Mouse (Mus musculus): ENCODE data around the gene Nrf1. TPM values are rescaled to one million over a fixed set of nuclear protein-coding genes. Genes with fewer than 3 reads are reported as not detected.

The Nrf1 gene
- 10 to 100 TPM; 22.4 to 22.7 TPM for total RNA-seq (2021)
- long read RNA-seq, partial matches to known transcripts, result 3 of 16 reads
- long read RNA-seq, other reads (novel, unspliced or antisense), result 4 of 16 reads

- DNase-seq (ENCODE audit: low spot score in 2 of 2), result peak; percentile 93 to 97
These were observed at the start of gene Nrf1 for GRCm38 (mm10) chr6:30047271-30048162. Gene Nrf1 (plus strand): TSS chr6:30047988.

DNA sequence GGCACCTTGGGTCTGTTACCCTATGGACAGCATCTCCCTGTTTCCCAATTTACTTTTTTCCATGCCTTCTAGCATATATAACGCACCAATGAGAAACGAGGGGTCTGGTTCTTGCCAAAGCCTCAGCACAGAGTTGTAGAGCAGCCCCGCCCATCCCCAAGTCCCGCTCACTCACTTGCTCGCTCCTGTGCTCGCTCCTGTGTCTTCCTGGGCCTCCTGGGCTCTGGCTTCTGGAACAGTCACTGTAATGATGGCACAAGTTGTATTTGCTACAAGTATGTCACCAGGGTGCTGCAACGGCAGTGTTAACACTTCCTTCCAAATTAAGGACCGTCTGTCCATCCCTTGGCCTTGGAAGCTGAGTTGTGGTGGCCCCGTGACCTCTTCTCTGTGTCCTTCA is 49.6 kb upstream of the Nrf1 start:
- no peak for DNase-seq (ENCODE audit: low spot score in 2 of 2)

DNA sequence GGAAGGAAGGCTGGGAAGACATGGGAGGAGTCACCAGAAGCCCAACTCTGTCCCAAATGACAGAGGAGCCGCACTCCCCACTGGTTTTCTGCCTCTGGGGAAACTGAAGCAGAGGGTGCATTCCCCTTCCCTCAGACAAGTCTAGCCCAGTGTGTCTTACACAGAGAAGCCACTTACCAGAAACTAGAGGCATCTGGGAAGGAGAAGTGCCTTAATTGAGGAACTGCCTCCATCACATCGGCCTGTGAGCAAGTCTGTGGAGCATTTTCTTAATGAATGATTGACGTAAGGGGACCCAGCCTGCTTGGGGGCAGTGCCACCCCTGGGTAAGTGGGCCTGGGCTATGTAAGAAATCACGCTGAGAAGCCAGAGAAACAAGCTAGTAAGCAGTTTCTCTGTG is 49.0 kb upstream of the Nrf1 start:
- no peak for DNase-seq (ENCODE audit: low spot score in 2 of 2)

- no peak for DNase-seq (ENCODE audit: low spot score in 2 of 2)
These were observed 45.2 kb upstream of the Nrf1 start for GRCm38 (mm10) chr6:30002628-30003027.

GRCm38 (mm10) chr6:30005851-30006250 is 41.9 kb upstream of the Nrf1 start:
- no peak for DNase-seq (ENCODE audit: low spot score in 2 of 2)

GRCm38 (mm10) chr6:30009204-30009603 is 38.6 kb upstream of the Nrf1 start:
- no peak for DNase-seq (ENCODE audit: low spot score in 2 of 2)

GRCm38 (mm10) chr6:30013520-30013919 is 34.3 kb upstream of the Nrf1 start:
- no peak for DNase-seq (ENCODE audit: low spot score in 2 of 2)

GRCm38 (mm10) chr6:30014187-30014864 is 33.5 kb upstream of the Nrf1 start:
- DNase-seq (ENCODE audit: low spot score in 2 of 2), result no peak

DNA sequence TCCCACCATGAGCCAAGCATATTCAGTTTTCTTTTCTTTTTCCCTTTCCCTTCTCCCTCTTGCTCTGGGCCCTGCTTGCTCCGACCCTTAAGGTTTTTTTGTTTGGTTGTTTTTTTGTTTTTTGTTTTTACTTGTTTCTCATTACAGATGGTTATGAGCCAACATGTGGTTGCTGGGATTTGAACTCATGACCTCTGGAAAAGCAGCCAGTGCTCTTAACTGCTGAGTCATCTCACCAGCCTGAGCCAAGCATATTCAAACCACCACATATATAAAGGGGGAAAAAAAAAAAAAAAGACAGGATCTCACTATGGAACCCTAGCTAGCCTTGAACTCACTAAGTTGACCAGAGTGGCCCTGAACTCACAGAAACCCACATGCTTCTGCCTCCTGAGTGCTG is 26.5 kb upstream of the Nrf1 start:
- DNase-seq (ENCODE audit: low spot score in 2 of 2), result no peak

- DNase-seq (ENCODE audit: low spot score in 2 of 2), result no peak
These were observed 26.1 kb upstream of the Nrf1 start for GRCm38 (mm10) chr6:30021656-30022055.

- no peak for DNase-seq (ENCODE audit: low spot score in 2 of 2)
These were observed 21.0 kb upstream of the Nrf1 start for GRCm38 (mm10) chr6:30026799-30027198.

DNA sequence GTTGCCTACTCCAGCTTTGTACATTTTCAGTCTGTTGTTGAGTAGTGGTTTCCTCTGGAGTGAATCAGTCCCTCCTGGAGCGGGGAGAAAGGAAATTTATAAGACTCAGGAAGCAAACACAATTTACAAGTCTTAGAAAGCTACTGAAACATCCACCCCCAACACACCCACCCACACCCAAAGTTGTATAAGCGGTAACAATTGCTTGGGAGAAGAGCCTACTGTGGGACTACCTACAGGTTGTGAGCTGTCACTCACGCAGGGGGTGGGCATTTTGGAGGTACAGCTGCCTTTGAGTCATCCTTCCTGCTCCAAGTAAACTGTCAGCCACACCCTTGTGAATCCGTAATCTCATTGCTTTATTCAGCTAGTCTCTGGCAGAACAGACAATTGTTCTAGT is 19.4 kb upstream of the Nrf1 start:
- DNase-seq (ENCODE audit: low spot score in 2 of 2), result no peak

- no peak for DNase-seq (ENCODE audit: low spot score in 2 of 2)
These were observed 12.7 kb upstream of the Nrf1 start for GRCm38 (mm10) chr6:30035112-30035511.

DNA sequence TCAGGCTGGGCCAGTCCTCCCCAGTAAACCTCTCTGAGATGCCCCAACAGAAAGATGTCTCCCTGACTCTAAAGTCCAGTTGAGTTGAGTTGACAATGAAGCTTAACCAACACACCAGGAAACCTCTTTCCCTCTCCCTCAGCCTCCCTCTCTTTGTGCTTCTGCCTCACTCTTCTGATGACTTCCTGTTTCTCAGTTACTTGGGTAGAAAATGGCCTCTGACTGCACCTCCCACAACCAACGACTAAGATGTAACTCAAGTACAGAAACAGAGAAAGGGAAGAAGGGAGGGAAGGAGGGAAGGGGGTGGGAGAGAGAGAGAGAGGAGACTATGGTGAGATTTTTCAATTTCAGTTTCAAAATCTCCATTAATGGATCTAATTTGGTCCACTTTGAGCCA is 6.3 kb upstream of the Nrf1 start:
- no peak for DNase-seq (ENCODE audit: low spot score in 2 of 2)

- DNase-seq (ENCODE audit: low spot score in 2 of 2), result no peak
These were observed 5.3 kb upstream of the Nrf1 start for GRCm38 (mm10) chr6:30042483-30042882.

- no peak for DNase-seq (ENCODE audit: low spot score in 2 of 2)
These were observed 344 bp downstream of the Nrf1 start for GRCm38 (mm10) chr6:30048163-30048500.

DNA sequence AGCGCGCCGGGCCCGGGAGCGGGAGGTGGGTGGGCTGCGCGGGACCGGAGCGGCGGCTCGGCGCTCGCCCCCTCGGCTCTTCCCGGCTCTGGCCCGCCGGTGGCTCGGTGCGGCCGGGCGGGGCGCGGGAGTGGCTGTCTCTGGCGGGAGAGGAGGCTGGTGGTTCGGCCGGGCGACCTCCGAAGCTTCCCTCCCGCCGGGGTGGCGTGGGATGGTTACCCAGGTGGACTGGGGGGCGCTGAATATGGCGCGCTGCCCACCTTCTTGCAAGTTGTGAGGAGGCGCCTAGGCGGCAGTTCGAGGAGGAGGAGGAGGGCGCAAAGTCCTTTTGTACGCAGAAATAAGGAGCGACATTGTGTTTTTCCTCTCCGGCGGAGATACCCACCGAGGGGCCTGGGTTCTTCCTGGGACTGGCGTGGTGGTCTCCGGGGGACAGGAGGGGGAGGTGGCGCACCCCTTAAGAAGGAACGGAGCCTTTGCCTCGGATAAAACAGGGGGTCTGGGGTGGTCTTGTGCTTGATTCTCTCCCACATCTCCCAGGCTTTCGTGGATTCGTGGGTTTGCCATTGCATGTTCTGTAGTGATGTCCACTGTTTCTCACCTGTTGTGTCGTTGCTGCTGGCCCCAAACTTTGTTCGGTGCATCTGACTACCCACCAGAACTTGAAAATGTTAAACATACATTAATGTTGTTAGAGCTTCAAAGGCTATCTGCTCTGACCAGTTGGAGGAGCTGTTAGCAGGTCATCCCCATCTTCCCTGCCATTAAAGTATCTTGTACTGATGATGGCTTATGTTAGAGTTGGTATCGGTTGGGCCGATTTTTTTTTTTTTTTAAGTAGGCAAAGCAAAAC is 939 bp downstream of the Nrf1 start:
- DNase-seq (ENCODE audit: low spot score in 2 of 2), result peak; percentile 70 to 75

DNA sequence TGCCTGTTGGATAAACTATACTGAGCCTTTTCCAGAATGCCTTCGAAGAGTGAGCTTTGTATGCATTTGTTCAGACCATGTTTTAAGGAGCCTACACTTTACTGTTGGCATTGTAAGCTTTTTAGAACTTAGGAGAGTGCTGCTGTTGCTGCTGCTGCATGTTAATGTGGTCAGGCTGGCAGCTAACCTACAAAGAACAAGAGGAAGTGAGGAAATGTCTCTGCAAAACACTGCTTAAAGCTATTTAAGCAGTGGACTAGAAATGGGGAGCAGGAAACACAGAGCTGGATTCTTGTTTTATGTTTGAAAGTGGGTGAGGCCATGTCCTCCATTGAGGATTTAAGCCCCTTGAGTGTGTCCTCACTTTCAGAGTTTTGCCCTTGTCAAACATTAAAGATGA is 5.3 kb downstream of the Nrf1 start:
- DNase-seq (ENCODE audit: low spot score in 2 of 2), result no peak

DNA sequence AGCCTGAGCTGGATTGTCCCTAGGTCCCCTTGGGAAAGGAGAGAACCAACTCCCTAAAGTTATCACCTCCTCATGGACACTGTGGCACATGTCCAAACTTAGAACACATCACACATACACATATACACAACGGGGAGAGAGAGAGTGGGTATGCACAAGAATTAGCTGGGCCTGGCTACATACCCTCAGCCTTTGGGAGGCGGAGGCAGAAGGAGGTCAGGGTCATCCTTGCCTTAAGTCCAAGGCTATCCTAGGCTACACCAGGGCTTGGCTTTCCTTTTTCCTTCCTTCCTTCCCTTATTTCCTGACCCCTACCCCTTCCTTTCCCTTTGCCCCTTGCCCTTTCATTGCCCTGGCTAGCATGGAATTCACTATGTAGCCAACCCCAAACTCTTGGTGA is 14.8 kb downstream of the Nrf1 start:
- DNase-seq (ENCODE audit: low spot score in 2 of 2), result no peak

DNA sequence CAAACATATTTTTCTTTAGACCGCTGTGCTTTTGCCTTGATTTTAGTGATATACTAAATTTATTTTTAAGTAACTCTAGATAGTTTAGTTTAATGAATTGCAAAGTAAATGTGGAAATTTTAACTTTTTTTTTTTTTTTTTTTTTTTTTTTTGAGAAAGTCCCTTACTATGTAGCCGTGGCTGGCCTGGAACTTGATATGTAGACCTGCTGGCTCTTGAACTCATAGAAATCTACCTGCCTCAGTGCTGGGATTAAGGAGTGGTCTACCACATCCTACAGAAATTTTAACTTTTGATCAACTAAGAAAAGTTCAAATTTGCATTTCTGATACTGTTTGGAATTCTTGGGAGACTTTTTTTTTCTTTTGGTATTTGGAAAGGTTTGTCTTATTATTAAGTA is 17.6 kb downstream of the Nrf1 start:
- no peak for DNase-seq (ENCODE audit: low spot score in 2 of 2)

GRCm38 (mm10) chr6:30066746-30067145 is 19.0 kb downstream of the Nrf1 start:
- DNase-seq (ENCODE audit: low spot score in 2 of 2), result no peak

DNA sequence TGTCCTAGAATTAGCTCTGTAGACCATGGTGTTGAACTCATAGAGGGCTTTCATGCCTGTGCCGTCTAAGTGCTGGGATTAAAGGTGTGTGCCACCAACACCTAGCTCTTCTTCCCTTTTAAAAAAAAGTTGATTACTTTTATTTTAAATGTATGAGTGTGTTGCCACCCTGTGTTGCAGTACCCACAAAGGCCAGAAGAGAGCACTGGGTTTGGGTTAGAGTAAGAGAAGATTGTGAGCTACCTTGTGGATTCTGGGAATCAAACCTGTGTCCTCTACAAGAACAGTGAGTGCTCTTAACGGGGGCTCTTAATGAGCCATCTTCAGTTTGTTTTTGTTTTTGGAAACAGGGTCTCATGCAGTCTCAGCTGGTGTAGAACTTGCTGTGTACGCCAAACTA is 24.7 kb downstream of the Nrf1 start:
- no peak for DNase-seq (ENCODE audit: low spot score in 2 of 2)
